Mouse (Mus musculus) lung, adult 2 months (tissue): ENCODE results near the gene Celsr2. TPM values are rescaled to one million over a fixed set of nuclear protein-coding genes. Genes with fewer than 3 reads are reported as not detected.
A peak's percentile ranks its signal among the peaks of the same experiment; 100 is the strongest.

Experiments
- DNase-seq: peaks from one replicate; pipeline ENCODE4 v3.0.0; 2022
- H3K4me1 ChIP-seq: fragments of 200-500 bp; 2 replicates; pipeline ENCODE4 v1.6.1; 2011; ENCODE audit warnings: low read length; ENCODE audit not compliant: control insufficient read depth, insufficient read depth
- H3K4me3 ChIP-seq: fragments of 200-500 bp; replicated peaks from 2 replicates; pipeline ENCODE3; 2011; ENCODE audit warnings: low read depth, mild to moderate bottlenecking, control low read depth, low read length; ENCODE audit errors: extremely low read depth
- CTCF ChIP-seq: fragments of 200-500 bp; IDR thresholded peaks from 2 replicates; pipeline ENCODE4 v1.5.1; 2011; ENCODE audit warnings: mild to moderate bottlenecking, low read length, control low read depth; ENCODE audit not compliant: insufficient read depth
- POLR2A ChIP-seq: fragments of 200-500 bp; IDR thresholded peaks from 2 replicates; pipeline ENCODE4 v1.6.1; 2011; ENCODE audit warnings: low read depth, mild to moderate bottlenecking, control low read depth, low read length, borderline replicate concordance; ENCODE audit errors: extremely low read depth
- WGBS: fragments of 180-500 bp; shearing (Covaris S2); methylation state at CpG from one replicate; pipeline ENCODE4 v1.1.7; 2018; 5-methylcytosine and 5-hydroxymethylcytosine counted together
- polyA plus RNA-seq: library from polyadenylated mRNA; depleted of rRNA; stranded (reverse); fragments of >200 nt; gene quantifications from 2 replicates; pipeline ENCODE4 v1.2.3, GENCODE M21; 2012

The Celsr2 gene
- polyA plus RNA-seq, 1 experiment: 26.7 TPM

DNA sequence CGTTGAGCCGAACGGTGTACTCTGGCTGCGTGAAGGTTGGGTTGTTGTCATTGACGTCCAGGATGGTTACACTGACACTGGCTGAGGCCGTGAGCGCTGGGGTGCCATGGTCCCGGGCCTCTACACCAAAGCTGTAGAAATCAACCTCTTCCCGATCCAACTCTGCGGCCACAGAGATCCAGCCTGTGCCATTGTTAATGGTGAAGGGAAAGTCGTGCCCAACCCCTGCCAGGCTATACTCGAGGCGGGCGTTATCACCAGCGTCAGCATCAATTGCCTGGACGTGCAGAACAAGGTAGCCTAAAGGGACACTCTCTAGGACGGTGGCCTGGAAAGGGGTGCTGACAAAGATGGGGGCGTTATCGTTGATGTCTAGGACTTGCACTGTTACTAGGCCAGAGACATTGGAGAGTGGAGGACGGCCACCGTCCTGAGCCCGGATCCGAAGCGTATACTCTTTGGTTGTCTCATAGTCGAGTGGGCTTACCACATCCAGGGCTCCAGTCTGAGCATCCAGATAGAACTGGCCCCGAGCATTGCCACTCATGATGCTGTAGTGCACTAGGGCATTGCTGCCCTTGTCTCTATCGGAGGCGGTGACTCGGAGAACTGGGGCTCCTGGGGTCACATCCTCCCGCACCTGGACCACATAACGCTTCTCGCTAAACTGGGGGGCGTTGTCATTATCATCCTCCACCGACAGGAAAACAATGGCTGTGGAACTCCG, 1.6 kb downstream of the Celsr2 start:
- no peak for TF ChIP-seq CTCF
- no peak for TF ChIP-seq POLR2A
- no peak overlapping the region for H3K4me3 ChIP-seq
- H3K4me1 ChIP-seq: peaks cover 16% of the 10 kb centered on the region
- 98% methylated on average over 35 of the region's 35 CpGs for WGBS
- no peak for DNase-seq

DNA sequence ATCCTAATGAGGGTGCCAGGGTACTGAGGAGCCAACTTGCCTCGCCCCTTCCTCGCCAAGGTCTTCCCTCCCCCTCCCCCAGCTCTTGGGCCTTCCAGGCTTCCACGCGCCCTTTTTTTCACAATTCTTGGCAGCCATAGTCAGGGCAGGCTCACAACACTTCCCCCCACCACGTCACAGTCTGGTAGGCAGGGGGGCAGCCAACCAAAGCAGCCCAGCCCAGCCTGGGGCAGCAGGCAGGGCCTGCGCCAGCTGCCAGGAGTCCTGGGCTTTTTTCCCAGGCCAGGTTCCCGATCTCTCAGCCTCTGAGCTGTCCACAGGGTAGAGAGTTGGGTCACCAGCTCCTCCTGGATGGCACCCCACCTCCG, 3.6 kb downstream of the Celsr2 start:
- TF ChIP-seq CTCF (no peak), POLR2A (no peak)
- peak; percentile 22 for DNase-seq

DNA sequence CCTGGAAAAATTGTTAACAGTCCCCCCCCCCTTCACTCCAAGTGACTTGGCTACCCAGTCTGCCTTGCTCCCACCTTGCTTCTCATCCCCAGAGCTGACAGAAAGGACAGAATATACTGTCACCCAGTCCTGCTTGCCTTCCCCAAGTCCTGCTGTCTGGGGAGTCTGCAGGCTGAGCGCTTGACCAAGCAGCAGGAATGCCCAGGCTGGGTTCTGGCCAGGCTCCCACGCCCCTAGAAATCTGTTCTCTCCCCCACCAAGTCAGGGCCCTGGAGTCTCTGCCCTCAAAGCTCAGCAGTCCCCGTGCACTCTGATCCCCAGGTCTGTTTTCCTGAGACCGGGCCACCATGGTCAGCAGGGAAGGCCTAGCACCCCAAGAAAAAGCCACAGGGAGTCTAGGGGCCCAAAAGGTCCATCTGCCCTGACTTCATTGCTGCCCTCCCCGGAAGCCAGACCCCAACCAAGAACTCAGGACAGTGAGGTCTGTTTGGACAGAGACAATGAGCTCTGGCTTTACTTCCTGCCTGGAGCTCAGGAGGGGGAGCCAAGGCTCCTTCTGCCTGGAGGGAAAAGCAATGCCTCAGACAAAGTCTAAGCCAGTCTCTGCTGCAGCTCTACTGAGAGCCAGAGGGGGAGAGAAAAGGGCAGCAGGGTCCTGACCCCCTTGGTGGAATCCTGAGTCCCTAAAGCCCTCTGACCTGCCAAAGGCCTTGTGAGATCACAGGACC, 4.2 kb downstream of the Celsr2 start:
- Histone ChIP-seq H3K4me1 (peaks cover 16% of the 10 kb centered on the region), H3K4me3 (no peak overlapping the region)
- TF ChIP-seq POLR2A (no peak), CTCF (no peak)
- no peak for DNase-seq
- 48% methylated on average over 5 of the region's 5 CpGs for WGBS

More for the DNA sequence above, 3.6 kb downstream of the Celsr2 start:
- H3K4me3 ChIP-seq: no peak overlapping the region
- H3K4me1 ChIP-seq: peaks cover 16% of the 10 kb centered on the region
- 38% methylated on average over 8 of the region's 8 CpGs for WGBS

DNA sequence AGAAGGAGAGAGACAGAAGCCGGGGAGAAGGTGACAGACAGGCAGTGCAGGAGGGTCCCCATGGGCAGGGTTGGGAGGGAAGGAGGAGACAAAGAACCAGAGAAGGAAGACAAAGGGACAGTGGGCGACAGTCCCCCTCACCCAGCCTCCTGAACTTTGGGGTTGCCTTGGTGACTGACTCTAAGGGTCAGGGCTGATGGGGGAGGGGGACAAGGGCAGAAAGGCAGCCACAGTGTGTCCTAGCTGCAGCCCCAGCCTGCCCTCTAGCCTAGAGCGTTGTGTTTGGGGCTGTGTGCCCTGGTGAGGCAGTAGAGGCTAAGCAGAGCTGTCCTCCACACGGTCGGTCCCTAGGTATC, 5.0 kb downstream of the Celsr2 start:
- WGBS: 44% methylated on average over 5 of the region's 5 CpGs
- no peak overlapping the region for H3K4me3 ChIP-seq
- H3K4me1 ChIP-seq: peaks cover 16% of the 10 kb centered on the region
- DNase-seq: no peak
- TF ChIP-seq CTCF: no peak

DNA sequence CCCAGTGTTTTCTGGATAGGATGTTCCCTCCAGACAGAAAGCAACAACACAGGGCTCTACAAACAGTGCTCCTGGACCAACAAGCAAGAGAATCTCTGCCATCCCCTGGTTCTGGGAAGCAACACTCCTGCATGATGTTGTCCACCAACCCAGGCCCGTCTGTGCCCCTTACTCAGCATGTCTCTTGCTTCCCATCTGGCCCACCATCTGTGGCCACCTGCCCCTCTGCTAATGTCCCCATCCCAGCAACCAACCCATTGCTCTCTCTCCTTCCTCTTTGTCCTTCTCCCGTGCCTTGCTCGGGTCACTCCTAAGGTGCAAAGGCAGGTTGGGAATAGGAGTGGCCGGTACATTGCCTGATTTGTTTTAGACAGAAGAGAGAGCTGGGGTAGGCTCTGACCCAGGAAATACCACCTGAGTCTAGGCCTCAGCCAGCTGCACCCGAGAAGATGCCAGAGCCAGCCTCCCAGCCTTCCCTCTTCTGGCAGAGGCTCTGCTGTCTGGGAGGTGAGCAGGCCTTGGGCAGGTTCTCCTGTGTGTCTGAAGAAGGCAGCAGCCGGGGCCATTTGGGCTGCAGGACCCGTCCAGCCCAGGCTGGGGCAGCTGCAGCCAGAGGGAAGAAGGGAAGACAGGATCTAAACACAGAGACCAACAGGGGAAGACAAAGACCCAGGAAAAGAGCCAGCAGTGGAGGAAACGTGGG, 5.5 kb downstream of the Celsr2 start:
- peaks cover 12% of the 10 kb centered on the region for H3K4me1 ChIP-seq
- WGBS: 55% methylated on average over 8 of the region's 8 CpGs
- TF ChIP-seq POLR2A: no peak
- no peak for TF ChIP-seq CTCF
- no peak for DNase-seq
- H3K4me3 ChIP-seq: no peak overlapping the region

DNA sequence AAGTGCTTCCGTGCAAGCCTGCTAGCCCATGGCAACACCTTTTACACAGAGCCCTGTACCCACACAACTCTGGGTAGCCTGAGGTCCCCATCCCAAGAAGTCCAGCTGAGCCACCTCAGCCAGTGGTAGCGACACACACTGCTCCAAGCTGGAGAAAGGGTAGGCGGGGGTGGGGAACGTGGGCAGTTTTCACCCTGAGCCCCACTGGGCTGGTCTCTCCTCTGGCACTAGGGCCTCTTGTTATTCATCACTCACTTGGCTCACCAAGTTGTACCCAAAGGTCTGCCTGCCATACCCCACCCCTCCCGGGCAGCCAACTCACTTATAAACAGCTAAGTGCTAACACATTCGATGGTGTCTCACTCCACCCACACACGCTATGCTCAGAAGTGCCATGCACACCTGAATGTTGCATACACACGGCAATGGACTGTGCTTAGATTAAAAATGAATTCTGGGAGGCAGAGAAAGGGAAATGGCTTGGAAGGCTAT, 6.8 kb downstream of the Celsr2 start:
- H3K4me1 ChIP-seq: peaks cover 10% of the 10 kb centered on the region
- 75% methylated on average over 8 of the region's 8 CpGs for WGBS
- no peak overlapping the region for H3K4me3 ChIP-seq
- DNase-seq: no peak
- no peak for TF ChIP-seq POLR2A
- no peak for TF ChIP-seq CTCF

DNA sequence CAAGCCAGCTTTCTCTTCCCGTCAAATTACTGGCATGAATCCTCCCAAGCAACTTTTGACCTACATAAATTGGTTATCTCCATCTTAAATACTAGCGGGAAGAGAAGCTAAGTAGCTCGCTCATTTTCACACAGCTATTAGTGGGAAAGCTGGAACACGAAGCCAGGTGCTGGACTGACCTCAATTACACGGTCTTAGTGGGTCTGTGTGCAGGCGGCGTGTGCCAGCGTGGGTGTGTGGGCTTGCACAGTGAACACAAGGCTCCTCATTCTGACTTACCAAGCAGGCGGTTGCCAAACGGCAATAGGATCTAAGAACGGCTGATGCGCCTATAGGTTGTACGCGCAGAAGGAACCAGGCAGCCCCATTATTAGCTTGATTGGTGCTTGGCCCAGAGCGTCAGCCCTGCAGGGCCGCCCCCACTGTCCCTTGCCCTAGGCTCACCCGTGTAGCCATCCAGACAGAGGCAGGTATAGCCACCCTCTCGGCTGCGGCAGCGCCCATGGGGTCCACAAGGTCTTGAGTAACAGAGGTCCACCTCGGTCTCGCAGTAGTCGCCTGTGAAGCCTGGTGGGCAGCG, 9.0 kb downstream of the Celsr2 start:
- no peak for DNase-seq
- 91% methylated on average over 24 of the region's 24 CpGs for whole genome bisulfite sequencing
- Histone ChIP-seq H3K4me3 (no peak overlapping the region), H3K4me1 (peaks cover 3% of the 10 kb centered on the region)
- no peak for TF ChIP-seq CTCF

DNA sequence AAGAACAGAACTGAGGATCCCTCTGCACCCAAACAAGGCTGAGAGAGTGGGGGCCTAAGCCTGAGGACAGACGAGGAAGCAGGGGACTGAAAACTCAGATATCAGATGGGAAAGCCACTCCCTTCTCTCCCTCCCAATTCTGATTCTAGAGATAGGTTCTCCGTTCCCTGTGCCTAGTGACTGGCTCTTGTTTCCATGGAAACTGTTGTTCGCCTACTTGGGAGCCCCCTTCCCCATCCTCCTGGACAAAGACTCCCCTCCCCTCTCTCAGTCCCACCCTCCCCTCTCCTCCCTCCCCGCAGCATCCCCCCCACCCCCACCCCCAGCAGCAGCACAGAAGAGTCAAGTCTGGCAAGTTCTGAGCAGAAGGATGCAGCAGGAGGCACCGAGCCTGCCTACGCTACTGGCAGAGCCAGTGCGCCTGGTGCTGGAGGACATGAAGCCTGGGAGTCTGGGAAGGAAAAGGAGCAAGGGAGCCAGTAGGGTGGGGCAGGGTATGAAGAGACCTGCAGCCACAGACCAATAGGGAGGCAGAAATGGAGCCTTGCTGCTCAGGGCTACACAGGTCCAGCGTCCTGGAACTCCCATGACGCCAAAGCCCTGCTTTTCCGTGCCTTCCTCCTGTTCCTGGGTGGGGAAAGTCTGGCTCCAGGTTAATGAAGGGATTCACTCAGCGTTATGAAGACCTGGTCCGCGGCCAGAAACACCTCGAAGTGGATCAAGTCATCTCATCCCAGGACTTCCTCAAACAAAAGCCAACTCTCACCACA, 9.6 kb downstream of the Celsr2 start:
- no peak for TF ChIP-seq CTCF
- TF ChIP-seq POLR2A: no peak
- 56% methylated on average over 14 of the region's 14 CpGs for WGBS
- Histone ChIP-seq H3K4me1 (no peaks in the 10 kb centered on the region), H3K4me3 (no peak overlapping the region)
- DNase-seq: no peak

DNA sequence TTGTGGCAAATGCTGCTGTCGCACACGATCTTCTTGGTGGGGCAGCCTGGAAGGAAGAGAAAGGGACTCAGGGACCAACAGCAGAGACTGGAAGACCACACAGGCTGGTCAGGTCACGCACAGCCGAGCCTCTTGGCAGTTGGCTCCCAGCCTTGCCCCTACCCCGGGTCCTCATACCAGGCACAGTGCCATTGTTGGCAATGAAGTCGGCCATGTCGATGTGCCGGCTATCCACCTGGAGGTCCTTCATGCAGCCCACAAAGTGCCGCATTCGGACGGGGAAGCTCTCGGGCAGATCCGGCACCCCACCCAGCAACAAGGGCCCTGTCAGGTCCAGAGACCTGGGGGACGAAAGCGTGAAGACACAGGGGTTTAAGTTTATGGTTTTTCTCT, 12.8 kb downstream of the Celsr2 start:
- Histone ChIP-seq H3K4me1 (no peaks in the 10 kb centered on the region), H3K4me3 (no peak overlapping the region)
- 82% methylated on average over 15 of the region's 15 CpGs for WGBS
- DNase-seq: no peak
- TF ChIP-seq CTCF (no peak), POLR2A (no peak)
